Mouse (Mus musculus) adrenal gland, adult 8-10 months (tissue): ENCODE results near the gene Btnl6. TPM values are rescaled to one million over a fixed set of nuclear protein-coding genes. Genes with fewer than 3 reads are reported as not detected.
"Not testable (repeated sequence)": the region's sequence is repeated elsewhere in the genome, so short reads cannot be mapped to it uniquely, and the experiment has no call there.

Experiments
- DNase-seq: peaks from one replicate; pipeline ENCODE4 v3.0.0; 2022
- total RNA-seq, 4 experiments: library from RNA; stranded (reverse); gene quantifications; 2 replicates each; pipeline ENCODE4 v1.2.4; 2022

Gene Btnl6
- total RNA-seq, 4 experiments from 2014 or later: not detected

DNA sequence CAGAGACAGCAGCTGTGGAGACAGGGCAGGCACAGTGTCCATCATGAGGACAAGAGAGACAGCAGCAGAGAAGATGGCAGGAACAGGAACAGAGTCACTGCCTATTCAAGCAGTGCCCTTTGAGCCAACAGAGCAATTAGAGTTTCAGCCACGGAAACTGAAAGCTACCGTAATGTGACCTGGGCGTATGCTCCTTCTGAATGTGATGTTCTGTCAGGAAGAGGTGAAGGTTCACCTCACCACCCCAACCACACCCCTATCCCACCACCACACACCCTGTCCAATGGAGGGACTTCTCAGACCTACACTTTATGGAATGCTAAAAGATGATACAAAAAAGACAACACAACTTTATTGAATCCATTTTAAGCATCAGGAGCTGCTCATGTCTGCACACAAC is 19.8 kb downstream of the Btnl6 start:
- DNase-seq: not testable (repeated sequence)

DNA sequence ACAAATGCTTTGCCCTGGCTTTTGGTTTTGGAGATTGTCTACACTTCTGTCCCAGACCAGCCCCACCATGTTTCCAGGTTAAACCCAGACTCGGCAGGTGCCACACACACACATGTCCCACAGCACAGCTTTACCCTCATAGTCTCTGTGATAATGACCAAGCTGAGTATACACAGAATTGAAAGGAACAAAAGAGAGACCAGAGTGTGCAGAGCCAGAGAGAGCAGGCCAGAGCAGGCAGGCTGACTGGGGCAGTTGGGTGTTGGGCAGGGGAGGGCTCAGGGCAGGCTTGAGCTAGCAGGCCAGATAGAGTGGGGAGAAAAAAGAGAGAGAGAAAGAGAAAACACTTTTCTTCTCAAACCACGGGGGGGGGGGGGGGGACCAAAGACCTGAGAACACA is 20.6 kb downstream of the Btnl6 start:
- DNase-seq: no peak

DNA sequence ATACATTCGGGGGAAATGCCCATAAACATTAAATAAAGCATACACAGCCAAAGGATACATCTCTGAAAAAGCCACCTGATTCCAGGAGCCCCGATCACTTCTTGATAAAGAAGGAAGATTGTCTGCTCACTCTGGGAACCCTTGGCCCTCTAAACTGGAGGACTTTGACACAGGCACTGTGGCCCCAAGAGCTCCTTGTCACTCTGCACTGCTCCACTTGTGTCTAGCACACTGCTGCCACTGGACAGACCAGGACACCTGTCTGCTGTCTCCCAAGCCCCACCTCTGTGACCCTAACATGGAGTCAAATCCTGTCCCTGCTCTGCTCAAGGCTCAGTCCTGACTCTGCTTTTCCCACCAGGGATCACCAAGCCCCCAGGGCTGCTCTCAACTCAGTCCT is 22.0 kb downstream of the Btnl6 start:
- not testable (repeated sequence) for DNase-seq

DNA sequence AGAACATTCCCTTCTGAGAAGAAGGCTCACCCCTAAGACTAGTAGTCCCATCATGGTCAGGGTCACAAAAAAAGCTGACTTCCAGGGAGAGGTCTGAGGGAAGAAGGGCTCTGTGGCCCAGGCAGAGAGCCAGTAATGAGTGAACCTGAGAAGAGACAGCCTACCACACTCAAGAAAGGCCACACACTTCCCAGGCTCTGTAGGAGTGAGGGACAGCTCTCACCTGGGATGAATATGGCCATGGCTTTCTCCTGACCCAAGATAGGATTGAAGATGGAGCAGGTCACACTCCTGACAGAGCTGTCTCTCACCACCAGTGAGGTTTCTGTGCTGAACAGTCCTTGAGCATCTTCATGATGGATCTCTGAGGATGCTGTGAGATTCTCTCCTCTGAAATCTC is 24.4 kb downstream of the Btnl6 start:
- no peak for DNase-seq

DNA sequence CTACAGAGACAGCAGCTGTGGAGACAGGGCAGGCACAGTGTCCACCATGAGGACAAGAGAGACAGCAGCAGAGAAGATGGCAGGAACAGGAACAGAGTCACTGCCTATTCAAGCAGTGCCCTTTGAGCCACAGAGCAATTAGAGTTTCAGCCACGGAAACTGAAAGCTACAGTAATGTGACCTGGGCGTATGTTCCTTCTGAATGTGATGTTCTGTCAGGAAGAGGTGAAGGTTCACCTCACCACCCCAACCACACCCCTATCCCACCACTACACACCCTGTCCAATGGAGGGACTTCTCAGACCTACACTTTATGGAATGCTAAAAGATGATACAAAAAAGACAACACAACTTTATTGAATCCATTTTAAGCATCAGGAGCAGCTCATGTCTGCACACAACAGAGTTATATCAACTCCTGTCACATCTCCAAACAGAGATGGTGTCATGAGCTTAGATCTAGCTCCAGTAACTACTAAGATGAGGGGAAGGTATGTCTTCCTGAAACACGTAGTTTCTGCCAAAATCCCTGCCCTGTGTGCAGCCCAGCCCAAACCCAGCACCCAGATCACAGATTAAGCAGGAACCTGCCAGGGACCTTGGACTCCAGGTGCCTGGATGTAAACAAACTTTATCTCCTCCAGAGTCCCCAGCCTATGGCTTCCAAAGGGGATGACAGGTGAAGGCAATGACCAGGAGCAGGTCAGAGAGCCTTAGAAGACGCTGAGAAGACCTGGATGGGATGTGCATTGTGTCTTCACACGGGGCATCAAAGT is 39.7 kb downstream of the Btnl6 start, which contains the start of gene Btnl4:
Gene Btnl4, minus strand, starts transcription at position 81 of the 776 bp plus-strand sequence.
- not testable (repeated sequence) for DNase-seq

DNA sequence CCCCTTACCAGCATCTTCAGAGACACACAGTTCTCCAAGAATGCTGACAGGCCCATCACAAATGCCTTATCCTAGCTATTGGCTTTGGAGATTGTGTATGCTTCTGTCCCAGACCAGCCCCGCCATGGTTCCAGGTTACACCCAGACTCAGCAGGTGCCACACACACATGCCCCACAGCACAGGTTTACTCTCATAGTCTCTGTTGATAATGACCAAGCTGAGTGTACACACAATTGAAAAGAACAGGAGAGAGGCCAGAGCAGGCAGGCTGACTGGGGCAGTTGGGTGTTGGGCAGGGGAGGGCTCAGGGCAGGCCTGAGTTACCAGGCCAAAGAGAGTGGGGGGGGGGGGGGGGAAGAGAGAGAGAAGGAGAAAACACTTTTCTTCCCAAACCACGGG is 40.7 kb downstream of the Btnl6 start:
- DNase-seq: no peak

DNA sequence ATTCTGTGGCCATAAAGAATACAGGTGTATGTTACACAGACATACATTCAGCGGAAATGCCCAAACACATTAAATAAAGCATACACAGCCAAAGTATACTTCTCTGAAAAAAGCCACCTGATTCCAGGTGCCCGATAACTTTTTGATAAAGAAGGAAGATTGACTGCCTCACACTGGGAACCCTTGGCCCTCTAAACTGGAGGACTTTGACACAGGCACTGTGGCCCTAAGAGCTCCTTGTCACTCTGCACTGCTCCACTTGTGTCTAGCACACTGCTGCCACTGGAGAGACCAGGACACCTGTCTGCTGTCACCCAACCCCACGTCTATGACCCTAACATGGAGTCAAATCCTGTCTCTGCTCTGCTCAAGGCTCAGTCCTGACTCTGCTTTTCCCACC is 42.1 kb downstream of the Btnl6 start:
- DNase-seq: no peak

DNA sequence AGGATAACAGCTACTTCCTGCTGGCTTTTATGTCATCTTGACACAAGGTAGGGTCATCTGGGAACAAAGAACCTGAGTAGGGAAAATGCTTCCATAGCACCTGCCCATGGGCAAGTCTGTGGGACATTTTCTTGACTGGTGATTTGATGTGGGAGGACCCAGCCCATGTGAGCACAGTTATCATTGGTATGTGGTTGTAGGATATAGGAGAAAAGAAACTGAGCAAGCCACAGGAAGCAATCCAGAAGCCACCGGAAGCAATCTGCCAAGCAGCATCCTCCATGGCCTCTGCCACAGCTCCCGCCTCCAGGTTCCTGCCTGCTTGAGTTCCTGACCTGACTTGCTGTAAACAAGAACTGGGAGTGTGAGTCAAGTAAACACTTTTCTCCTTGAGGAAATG is 46.7 kb downstream of the Btnl6 start:
- no peak for DNase-seq

DNA sequence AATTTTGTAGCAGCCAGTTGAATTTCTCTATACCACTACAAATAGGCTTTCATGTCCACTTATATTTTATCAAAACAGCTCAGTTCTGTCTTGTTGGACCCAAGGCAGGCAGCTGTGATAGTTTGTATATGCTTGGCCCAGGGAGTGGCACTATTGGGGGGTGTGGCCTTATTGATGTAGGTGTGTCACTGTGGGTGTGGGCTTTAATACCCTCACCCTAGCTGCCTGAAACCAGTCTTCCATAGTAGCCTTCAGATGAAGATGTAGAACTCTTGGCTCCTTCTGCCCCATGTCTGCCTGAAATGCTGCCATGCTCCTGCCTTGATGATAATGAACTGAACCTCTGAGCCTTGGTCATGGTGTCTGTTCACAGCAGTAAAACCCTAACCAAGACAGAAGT is 51.2 kb downstream of the Btnl6 start:
- not testable (repeated sequence) for DNase-seq

DNA sequence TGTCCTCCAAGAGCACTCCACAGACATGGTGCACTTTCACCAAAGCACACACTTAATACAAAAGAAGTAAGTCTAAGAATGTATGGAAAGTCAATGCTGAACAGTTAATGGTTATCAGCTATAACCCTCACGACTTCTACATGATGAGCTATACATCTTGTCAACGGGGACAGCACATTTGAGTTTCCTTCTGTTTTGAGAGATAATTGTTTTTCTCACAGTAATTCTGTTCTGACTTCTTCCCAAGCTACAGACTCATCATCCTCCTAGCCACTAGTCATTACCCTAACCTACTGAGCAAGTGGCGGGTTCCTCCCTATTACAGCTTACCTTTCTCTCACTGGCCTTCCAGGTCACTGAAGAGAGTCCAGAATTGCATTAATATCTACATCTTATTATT is 57.9 kb downstream of the Btnl6 start:
- DNase-seq: no peak

Other genes with a start within 250 kb of the Btnl6 start
- gene H2-Aa, start 229.5 kb downstream of the Btnl6 start, total RNA-seq: 100 to 1,000 TPM in 3 of 4 experiments, 10 to 100 TPM in 1; 77.6 to 181 (median 140) TPM
- gene H2-Eb1, start 211.5 kb downstream of the Btnl6 start, total RNA-seq: 100 to 1,000 TPM in 3 of 4 experiments, 10 to 100 TPM in 1; 83.6 to 191 (median 159) TPM
- gene H2-Eb2, start 191.7 kb downstream of the Btnl6 start, total RNA-seq: not detected
- under 1 TPM; 0.40 to 0.90 (median 0.57) TPM for gene Btnl2, start 162.5 kb downstream of the Btnl6 start, total RNA-seq
- gene Btnl1, start 140.2 kb downstream of the Btnl6 start, total RNA-seq: not detected
- 1 to 10 TPM; 1.7 to 8.6 (median 5.6) TPM for gene BC051142, start 118.5 kb downstream of the Btnl6 start, total RNA-seq
- gene Btnl4, start 40.0 kb downstream of the Btnl6 start, total RNA-seq: not detected
- 10 to 100 TPM; 25.8 to 39.8 (median 36.6) TPM for gene Notch4, start 46.9 kb upstream of the Btnl6 start, total RNA-seq
- gene Gpsm3, start 72.5 kb upstream of the Btnl6 start, total RNA-seq: 1 to 10 TPM; 4.7 to 7.9 (median 6.4) TPM
- gene Pbx2, start 73.9 kb upstream of the Btnl6 start, total RNA-seq: 10 to 100 TPM; 30.8 to 55.5 (median 44.0) TPM
- 1 to 10 TPM in 3 of 4 experiments, under 1 TPM in 1; 0.52 to 2.4 (median 1.4) TPM for gene Ager, start 80.5 kb upstream of the Btnl6 start, total RNA-seq
- 100 to 1,000 TPM in 1 of 4 experiments, 10 to 100 TPM in 3; 72.6 to 101 (median 84.6) TPM for gene Rnf5, start 86.3 kb upstream of the Btnl6 start, total RNA-seq
- 100 to 1,000 TPM in 3 of 4 experiments, 10 to 100 TPM in 1; 84.6 to 108 (median 101) TPM for gene Agpat1, start 86.9 kb upstream of the Btnl6 start, total RNA-seq
- 1 to 10 TPM; 1.7 to 3.5 (median 1.9) TPM for gene Egfl8, start 98.6 kb upstream of the Btnl6 start, total RNA-seq
- 10 to 100 TPM; 59.2 to 70.5 (median 64.3) TPM for gene Ppt2, start 111.2 kb upstream of the Btnl6 start, total RNA-seq
- gene Prrt1, start 112.2 kb upstream of the Btnl6 start, total RNA-seq: 10 to 100 TPM in 3 of 4 experiments, 1 to 10 TPM in 1; 7.0 to 36.3 (median 20.6) TPM
- gene Fkbpl, start 127.4 kb upstream of the Btnl6 start, total RNA-seq: 10 to 100 TPM; 13.0 to 15.5 (median 15.1) TPM
- gene Atf6b, start 129.8 kb upstream of the Btnl6 start, total RNA-seq: 10 to 100 TPM; 47.1 to 56.6 (median 51.1) TPM
- gene Tnxb, start 153.2 kb upstream of the Btnl6 start, total RNA-seq: 10 to 100 TPM; 27.6 to 54.1 (median 41.4) TPM
- gene C4b, start 226.5 kb upstream of the Btnl6 start, total RNA-seq: 100 to 1,000 TPM; 116 to 180 (median 142) TPM